Mouse (Mus musculus): ENCODE results near the gene Akr1c20. TPM values are rescaled to one million over a fixed set of nuclear protein-coding genes. Genes with fewer than 3 reads are reported as not detected.

Akr1c20 gene
- polyA plus RNA-seq (2012; rRNA removed) = not detected in 2 replicates

DNA sequence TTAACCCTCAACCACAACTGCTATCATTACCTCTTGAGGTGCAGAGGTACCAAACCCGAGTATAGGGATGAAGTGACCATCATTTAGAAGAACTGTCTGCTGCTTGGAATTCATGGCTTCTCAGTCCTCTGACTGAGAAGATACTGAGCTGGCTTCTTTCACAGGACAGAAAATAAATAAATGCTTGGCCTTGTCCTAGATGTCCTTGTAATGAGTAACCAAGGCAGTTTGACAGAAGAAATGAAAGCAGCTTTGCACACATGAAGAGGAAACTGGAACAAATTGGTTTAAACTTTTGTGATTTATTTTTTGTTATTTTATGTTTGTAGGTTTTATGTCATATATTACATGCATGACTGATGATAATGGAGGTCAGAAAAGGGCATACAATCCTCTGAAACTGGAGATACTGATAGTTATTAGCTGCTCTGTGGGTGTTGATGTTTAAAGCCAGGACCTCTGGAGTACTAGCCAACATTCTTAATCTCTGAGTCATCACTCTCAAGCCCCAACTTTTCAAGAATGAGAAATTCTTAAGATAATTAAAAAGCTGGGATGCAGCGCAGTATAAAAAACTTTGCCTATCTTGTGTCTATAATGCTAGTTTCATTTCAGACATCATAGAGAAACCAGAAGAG, at the start of gene Akr1c20:
Gene Akr1c20 (minus strand): TSS at position 145 of the 638 bp plus-strand sequence.

Other genes with a start within 250 kb of the Akr1c20 start
- gene Akr1c12, start 243.9 kb downstream of the Akr1c20 start, polyA plus RNA-seq (2012; rRNA removed) = 14.2 and 20.4 TPM in 2 replicates
- not detected in 2 replicates for gene Akr1c6, start 89.0 kb downstream of the Akr1c20 start, polyA plus RNA-seq (2012; rRNA removed)
- not detected in 2 replicates for gene Akr1c21, start 50.7 kb upstream of the Akr1c20 start, polyA plus RNA-seq (2012; rRNA removed)
- gene Akr1e1, start 85.8 kb upstream of the Akr1c20 start, polyA plus RNA-seq (2012; rRNA removed) = 1.1 and 1.7 TPM in 2 replicates